Mouse (Mus musculus): ENCODE measurements around the gene Hist1h4f.

Hist1h4f gene

GRCm38 (mm10) chr13:23515826-23516620 lies 35.4 kb downstream of the Hist1h4f start:
- DNase-seq (ENCODE audit: low read depth, low spot score): peak; percentile 82

DNA sequence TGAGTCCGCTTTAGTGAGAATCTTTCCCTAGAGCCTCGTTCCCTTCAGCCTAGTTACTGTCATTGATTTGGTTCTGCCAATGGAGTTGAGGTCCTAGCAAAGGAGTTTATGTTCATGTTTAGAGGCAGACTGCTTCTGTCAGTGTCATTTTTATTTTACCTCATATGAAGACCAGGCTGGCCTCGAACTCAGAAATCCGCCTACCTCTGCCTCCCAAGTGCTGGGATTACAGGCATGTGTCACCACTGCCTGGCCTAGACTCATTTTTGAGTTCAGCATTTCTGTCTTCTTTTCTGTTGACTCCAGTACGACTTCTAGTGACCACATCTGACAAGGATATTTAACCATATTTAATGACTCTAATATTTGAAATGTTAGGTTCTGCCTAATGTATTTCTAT lies 36.2 kb downstream of the Hist1h4f start:
- DNase-seq (ENCODE audit: low read depth, low spot score): peak; percentile 72

GRCm38 (mm10) chr13:23513517-23513916 lies 37.9 kb downstream of the Hist1h4f start:
- DNase-seq (ENCODE audit: low read depth, low spot score): peak; percentile 59

GRCm38 (mm10) chr13:23510127-23510526 lies 41.3 kb downstream of the Hist1h4f start:
- no peak for DNase-seq (ENCODE audit: low read depth, low spot score)

DNA sequence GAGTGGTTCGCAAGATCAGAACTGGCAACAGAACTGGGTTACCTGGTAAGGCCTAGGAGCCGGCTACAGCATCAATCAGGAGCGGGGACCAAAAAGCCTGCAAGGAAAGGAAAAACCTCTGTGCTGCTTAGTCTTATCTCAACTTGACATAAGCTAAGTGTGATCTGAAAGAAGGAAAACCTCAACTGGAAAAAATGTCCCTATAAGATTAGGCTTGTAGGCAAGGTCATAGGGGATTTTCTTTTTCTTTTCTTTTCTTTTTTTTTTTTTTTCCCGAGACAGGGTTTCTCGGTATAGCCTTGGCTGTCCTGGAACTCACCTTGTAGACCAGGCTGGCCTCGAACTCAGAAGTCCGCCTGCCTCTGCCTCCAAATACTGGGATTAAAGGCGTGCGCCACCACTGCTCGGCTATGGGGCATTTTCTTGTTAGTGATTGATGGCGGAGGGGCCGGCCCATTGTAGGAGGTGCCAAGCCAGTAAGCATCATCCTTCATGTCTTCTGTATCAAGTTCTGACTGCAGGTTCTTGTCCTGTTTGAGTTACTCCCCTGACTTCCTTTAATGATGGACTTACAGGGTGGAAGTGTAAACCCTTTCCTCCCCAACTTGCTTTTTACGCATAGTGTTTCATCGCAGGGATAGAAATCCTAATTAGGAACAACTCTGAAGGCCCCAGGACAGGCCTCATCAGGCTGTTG lies 44.5 kb downstream of the Hist1h4f start:
- DNase-seq (ENCODE audit: low read depth, low spot score): peak; percentile 92

DNA sequence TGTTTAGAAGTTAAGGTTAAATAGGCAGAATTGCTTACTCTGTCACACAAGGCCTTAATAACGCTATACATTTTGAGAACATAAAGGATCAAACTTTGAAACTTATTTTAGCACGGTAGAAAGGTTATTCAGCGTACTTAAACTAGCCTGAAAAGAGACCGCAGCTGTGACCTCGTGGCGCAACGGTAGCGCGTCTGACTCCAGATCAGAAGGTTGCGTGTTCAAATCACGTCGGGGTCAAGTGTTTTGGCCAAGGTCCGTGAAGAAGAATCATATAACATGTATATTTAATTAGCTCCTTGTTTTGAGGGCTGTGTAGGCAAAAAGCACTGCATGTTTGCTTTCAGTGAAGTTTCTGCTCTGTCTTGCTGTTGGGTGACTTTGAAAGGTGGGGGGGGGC lies 45.1 kb downstream of the Hist1h4f start:
- peak; percentile 84 for DNase-seq (ENCODE audit: low read depth, low spot score)

- DNase-seq (ENCODE audit: low read depth, low spot score): peak; percentile 73
Observed at GRCm38 (mm10) chr13:23505662-23506345, 45.6 kb downstream of the Hist1h4f start.

DNA sequence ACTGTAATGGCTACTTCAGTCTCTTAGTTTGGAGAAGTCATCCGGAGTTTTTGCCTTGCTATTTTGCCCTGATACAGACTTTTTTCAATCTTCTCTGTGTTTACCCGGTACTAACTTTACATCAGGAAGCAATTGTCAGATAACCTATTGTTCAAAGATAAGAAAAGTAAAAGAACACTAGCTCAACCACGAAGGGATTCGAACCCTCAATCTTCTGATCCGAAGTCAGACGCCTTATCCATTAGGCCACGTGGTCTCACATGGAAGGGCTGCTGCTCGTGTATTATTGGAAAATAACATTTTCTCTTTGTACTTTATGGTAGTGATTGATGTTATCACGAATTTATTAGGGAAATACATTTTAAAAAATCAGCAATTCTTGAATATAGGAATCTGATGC lies 47.7 kb downstream of the Hist1h4f start:
- DNase-seq (ENCODE audit: low read depth, low spot score): peak; percentile 87

DNA sequence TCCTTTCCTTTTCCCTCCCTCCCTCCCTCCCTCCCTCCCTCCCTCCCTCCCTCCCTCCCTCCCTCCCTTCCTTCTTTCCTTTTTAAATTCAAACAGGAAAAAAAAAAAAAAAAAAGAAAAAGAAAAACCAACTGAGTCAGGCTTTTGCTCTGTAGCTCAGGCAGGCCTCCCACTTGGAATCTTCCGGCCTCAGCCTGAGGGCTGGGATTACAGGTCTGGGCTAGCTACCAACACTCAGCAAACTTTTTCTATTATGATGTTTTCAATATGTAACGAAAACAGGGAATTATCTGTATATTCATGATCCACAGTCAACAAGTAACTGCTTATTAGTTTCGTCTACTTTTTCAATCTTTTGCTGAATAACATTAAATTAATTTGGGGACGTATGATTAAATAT lies 48.5 kb downstream of the Hist1h4f start:
- no peak for DNase-seq (ENCODE audit: low read depth, low spot score)

DNA sequence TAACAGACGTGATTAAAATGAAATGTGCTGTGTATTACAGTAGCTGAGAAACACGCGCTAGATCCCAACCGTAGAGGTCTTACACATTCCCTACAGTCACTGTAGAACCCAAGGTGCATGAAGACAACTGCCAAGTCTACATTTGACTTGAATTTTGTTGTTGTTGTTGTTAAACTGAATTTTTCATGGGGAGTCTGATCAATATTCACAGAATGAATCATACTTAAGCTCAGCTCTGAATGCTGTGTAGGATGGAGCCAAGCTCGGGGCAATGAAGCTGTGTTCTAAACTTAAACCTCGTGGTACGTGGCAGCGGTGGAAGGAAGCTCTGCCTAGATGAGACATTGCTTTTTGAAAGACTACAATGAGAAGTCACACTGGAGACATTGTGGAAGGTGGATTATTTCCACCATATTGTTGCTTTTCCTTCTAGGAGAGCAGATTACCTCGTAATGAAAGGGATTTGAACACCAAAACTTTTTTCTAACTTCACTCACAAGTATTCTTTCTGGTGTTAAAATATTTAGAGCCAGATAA lies 49.3 kb downstream of the Hist1h4f start:
- DNase-seq (ENCODE audit: low read depth, low spot score): no peak

GRCm38 (mm10) chr13:23501511-23501910 lies 49.9 kb downstream of the Hist1h4f start:
- no peak for DNase-seq (ENCODE audit: low read depth, low spot score)
